Mouse (Mus musculus): Measurements from ENCODE around the gene Exosc8.
"Not testable (repeated sequence)": the region's sequence is repeated elsewhere in the genome, so short reads cannot be mapped to it uniquely, and the experiment has no call there.

Gene Exosc8

GRCm38 (mm10) chr3:54734411-54735246, 564 bp downstream of the Exosc8 start:
- DNase-seq, result peak; percentile 89

- DNase-seq, result no peak
Observed at GRCm38 (mm10) chr3:54732371-54732770, 2.8 kb downstream of the Exosc8 start.

- no peak for DNase-seq
Observed at GRCm38 (mm10) chr3:54731626-54732150, 3.5 kb downstream of the Exosc8 start.

GRCm38 (mm10) chr3:54728100-54728499, 7.1 kb downstream of the Exosc8 start:
- DNase-seq, result no peak

GRCm38 (mm10) chr3:54727588-54727987, 7.6 kb downstream of the Exosc8 start:
- no peak for DNase-seq

GRCm38 (mm10) chr3:54725344-54725743, 9.8 kb downstream of the Exosc8 start:
- no peak for DNase-seq

GRCm38 (mm10) chr3:54723741-54724500, 11.3 kb downstream of the Exosc8 start:
- no peak for DNase-seq

- no peak for DNase-seq
Observed at GRCm38 (mm10) chr3:54718947-54719346, 16.2 kb downstream of the Exosc8 start.

- no peak for DNase-seq
Observed at GRCm38 (mm10) chr3:54717348-54717747, 17.8 kb downstream of the Exosc8 start.

GRCm38 (mm10) chr3:54715461-54715860, 19.7 kb downstream of the Exosc8 start:
- DNase-seq, result no peak

GRCm38 (mm10) chr3:54714253-54714652, 20.9 kb downstream of the Exosc8 start, which contains the start of gene Gm21958:
Gene Gm21958, minus strand, starts transcription at chr3:54714353.
- no peak for DNase-seq

- no peak for DNase-seq
Observed at GRCm38 (mm10) chr3:54708972-54709371, 26.2 kb downstream of the Exosc8 start.

GRCm38 (mm10) chr3:54704106-54704505, 31.1 kb downstream of the Exosc8 start:
- DNase-seq, result not testable (repeated sequence)

- no peak for DNase-seq
Observed at GRCm38 (mm10) chr3:54699759-54700301, 35.4 kb downstream of the Exosc8 start.

GRCm38 (mm10) chr3:54693056-54693415, 42.2 kb downstream of the Exosc8 start:
- DNase-seq, result no peak

- peak; percentile 94 for DNase-seq
Observed at GRCm38 (mm10) chr3:54692202-54693055, 42.8 kb downstream of the Exosc8 start, which contains the start of gene Supt20. Gene Supt20, plus strand, starts transcription at chr3:54692807.

- peak; percentile 15 for DNase-seq
Observed at GRCm38 (mm10) chr3:54689091-54689490, 46.1 kb downstream of the Exosc8 start.

GRCm38 (mm10) chr3:54687245-54687644, 47.9 kb downstream of the Exosc8 start:
- no peak for DNase-seq

GRCm38 (mm10) chr3:54685202-54685601, 50.0 kb downstream of the Exosc8 start:
- no peak for DNase-seq

GRCm38 (mm10) chr3:54681310-54682204, 53.6 kb downstream of the Exosc8 start:
- DNase-seq, result no peak

Measured in kidney, adult 9 months (tissue).